Mouse (Mus musculus) forebrain, embryonic 15.5 days (tissue): ENCODE measurements around the gene Nsmce4a. TPM values are rescaled to one million over a fixed set of nuclear protein-coding genes. Genes with fewer than 3 reads are reported as not detected.
"Not testable (repeated sequence)": the region's sequence is repeated elsewhere in the genome, so short reads cannot be mapped to it uniquely, and the experiment has no call there.

Experiments
- ATAC-seq: fragments of 200-750 bp; cut with Nextera tagmentation; replicated peaks from 2 replicates; pipeline ENCODE4 v1.8.0; 2017; ENCODE audit warnings: mild to moderate bottlenecking, moderate TSS enrichment, moderate library complexity
- H3K27ac ChIP-seq: fragments of 300-500 bp; sonication (generic); replicated peaks from 2 replicates; pipeline ENCODE4 v1.5.1; 2015; ENCODE audit warnings: mild to moderate bottlenecking, inconsistent platforms
- H3K27me3 ChIP-seq: fragments of 300-500 bp; sonication (generic); 2 replicates; pipeline ENCODE4 v1.6.1; 2015; ENCODE audit warnings: inconsistent platforms
- H3K36me3 ChIP-seq: fragments of 300-500 bp; sonication (generic); 2 replicates; pipeline ENCODE4 v1.6.1; 2015; ENCODE audit warnings: mild to moderate bottlenecking, inconsistent platforms
- H3K4me1 ChIP-seq: fragments of 300-500 bp; sonication (generic); 2 replicates; pipeline ENCODE4 v1.6.1; 2015; ENCODE audit warnings: inconsistent platforms
- H3K4me2 ChIP-seq: fragments of 300-500 bp; sonication (generic); replicated peaks from 2 replicates; pipeline ENCODE4 v1.6.1; 2015; ENCODE audit warnings: mild to moderate bottlenecking, inconsistent platforms
- H3K4me3 ChIP-seq: fragments of 300-500 bp; sonication (generic); 2 replicates; pipeline ENCODE4 v1.5.1; 2015; ENCODE audit warnings: mild to moderate bottlenecking, inconsistent platforms
- H3K9ac ChIP-seq: fragments of 300-500 bp; sonication (generic); replicated peaks from 2 replicates; pipeline ENCODE4 v1.6.1; 2015; ENCODE audit warnings: mild to moderate bottlenecking, inconsistent platforms
- H3K9me3 ChIP-seq: fragments of 300-500 bp; sonication (generic); 2 replicates; pipeline ENCODE4 v1.6.1; 2016; ENCODE audit warnings: inconsistent platforms
- WGBS: fragments of 180-500 bp; shearing (Covaris S2); methylation state at CpG from one replicate; pipeline ENCODE4 v1.1.7; 2015; ENCODE audit warnings: mixed read lengths; 5-methylcytosine and 5-hydroxymethylcytosine counted together
- polyA plus RNA-seq: library from polyadenylated mRNA; unstranded; fragments of >200 nt; fragmentation: Nextera tagmentation; extraction: Ambion mirVana; gene quantifications from 2 replicates; pipeline ENCODE4 v1.2.1, GENCODE M21; 2015

The Nsmce4a gene
- polyA plus RNA-seq, 1 experiment from 2014 or later, result 108 TPM

- H3K27ac ChIP-seq, result peak overlapping the region; percentile 47
- 49% methylated on average over 6 of the region's 6 CpGs for WGBS
- no peak overlapping the region for H3K4me3 ChIP-seq
- H3K4me2 ChIP-seq, result no peak overlapping the region
- no peak overlapping the region for H3K9ac ChIP-seq
- H3K4me1 ChIP-seq, result peaks cover 21% of the 10 kb centered on the region
- no peaks in the 10 kb centered on the region for H3K27me3 ChIP-seq
- H3K9me3 ChIP-seq, result no peaks in the 10 kb centered on the region
- no peak for ATAC-seq
- no peaks in the 10 kb centered on the region for H3K36me3 ChIP-seq
Measured at GRCm38 (mm10) chr7:130597546-130597945, 24.6 kb upstream of the Nsmce4a start.

DNA sequence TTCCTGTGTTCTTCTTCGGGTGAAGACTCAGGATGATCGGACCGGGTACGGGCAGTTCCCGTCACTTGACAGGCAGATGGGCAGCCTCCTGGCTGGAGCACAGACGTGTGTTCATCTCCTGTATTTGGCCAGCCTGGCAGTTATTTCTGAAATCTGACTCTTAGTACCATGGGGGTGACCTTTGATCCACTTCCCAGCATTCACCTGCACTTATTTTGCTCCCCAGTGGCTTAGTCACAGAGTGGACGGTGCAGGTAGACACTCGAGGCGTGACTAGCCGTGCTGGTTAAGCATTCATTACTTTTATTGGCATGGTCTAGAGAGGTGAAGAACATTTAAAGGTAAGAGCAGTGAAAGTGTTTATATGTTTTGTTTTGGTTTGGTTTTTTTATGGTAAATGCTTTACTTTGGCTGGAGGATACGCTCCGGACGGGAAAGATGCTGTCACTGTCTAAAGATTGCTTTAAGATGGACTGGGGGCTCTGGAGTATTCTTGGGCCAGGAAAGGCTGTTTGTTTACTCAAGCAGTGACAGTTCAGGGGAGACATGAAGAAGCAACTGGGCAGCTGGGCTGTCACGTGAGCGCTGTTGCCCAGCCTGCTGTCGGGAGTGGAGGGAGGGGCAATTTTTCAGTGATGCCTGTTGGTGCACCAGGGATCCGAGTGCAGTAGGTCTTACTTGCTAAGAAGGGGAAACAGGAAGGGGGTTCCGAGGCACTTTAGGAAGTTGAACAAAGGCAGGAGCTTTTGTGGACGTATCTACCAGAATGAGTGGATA is 23.3 kb upstream of the Nsmce4a start:
- H3K4me2 ChIP-seq, H3K9me3 ChIP-seq, H3K36me3 ChIP-seq, ATAC-seq, H3K27ac ChIP-seq, H3K9ac ChIP-seq, H3K27me3 ChIP-seq, H3K4me3 ChIP-seq: not testable (repeated sequence)
- 58% methylated on average over 9 of the region's 19 CpGs for WGBS
- peaks cover 21% of the 10 kb centered on the region for H3K4me1 ChIP-seq

- not testable (repeated sequence) for H3K9ac ChIP-seq, H3K27me3 ChIP-seq, H3K4me2 ChIP-seq, H3K9me3 ChIP-seq, H3K4me3 ChIP-seq, H3K36me3 ChIP-seq
- ATAC-seq, result peak; percentile 86
- WGBS, result 21% methylated on average over 7 of the region's 11 CpGs
- peaks cover 31% of the 10 kb centered on the region for H3K4me1 ChIP-seq
- H3K27ac ChIP-seq, result peak overlapping the region; percentile 78
Measured at GRCm38 (mm10) chr7:130593375-130594239, 20.7 kb upstream of the Nsmce4a start.

DNA sequence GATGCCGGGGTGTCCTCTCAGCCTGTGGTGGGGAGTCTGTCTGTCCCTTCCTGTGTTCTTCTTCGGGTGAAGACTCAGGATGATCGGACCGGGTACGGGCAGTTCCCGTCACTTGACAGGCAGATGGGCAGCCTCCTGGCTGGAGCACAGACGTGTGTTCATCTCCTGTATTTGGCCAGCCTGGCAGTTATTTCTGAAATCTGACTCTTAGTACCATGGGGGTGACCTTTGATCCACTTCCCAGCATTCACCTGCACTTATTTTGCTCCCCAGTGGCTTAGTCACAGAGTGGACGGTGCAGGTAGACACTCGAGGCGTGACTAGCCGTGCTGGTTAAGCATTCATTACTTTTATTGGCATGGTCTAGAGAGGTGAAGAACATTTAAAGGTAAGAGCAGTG is 20.1 kb upstream of the Nsmce4a start:
- Histone ChIP-seq H3K4me1 (peaks cover 28% of the 10 kb centered on the region), H3K27ac (peak overlapping the region; percentile 78; the same call in 1 of the 2 replicates)
- not testable (repeated sequence) for H3K4me3 ChIP-seq, ATAC-seq, H3K27me3 ChIP-seq, H3K4me2 ChIP-seq, H3K36me3 ChIP-seq, H3K9me3 ChIP-seq, H3K9ac ChIP-seq
- no CpG with 5 or more reads among the region's 11 CpGs for WGBS

DNA sequence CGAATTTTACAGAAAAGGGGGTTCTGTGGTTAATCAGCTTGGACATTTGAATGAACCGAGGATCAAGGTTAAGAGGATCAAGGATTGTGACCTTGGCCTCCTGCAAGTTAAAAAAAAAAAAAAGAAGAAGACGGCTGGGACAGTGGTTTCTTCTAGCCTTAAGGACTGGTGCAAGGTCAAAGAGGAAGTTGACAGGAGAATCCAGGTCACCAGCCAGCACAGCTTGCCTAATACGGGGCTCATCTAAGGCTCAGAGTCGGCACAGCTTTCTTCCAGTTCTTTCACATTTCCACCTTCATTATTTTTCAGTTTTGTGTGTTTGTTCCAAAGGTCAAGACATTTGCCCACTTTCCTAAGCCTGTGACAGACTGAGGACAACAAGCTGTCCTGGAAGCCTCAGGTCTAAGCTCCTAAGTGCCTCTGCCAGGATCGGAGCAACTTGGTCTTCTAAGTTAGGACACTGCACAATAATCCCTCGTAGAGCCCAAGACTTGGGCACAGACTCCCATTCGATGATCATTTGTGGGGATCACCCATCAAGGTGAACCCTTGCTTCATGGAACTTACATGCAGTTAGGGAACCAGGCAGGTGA is 18.0 kb upstream of the Nsmce4a start:
- Histone ChIP-seq H3K27me3 (no peaks in the 10 kb centered on the region), H3K9ac (no peak overlapping the region), H3K36me3 (no peaks in the 10 kb centered on the region), H3K4me1 (peaks cover 12% of the 10 kb centered on the region), H3K27ac (no peak overlapping the region), H3K4me2 (no peak overlapping the region), H3K9me3 (no peaks in the 10 kb centered on the region), H3K4me3 (no peak overlapping the region)
- 75% methylated on average over 8 of the region's 8 CpGs for WGBS
- ATAC-seq, result no peak

DNA sequence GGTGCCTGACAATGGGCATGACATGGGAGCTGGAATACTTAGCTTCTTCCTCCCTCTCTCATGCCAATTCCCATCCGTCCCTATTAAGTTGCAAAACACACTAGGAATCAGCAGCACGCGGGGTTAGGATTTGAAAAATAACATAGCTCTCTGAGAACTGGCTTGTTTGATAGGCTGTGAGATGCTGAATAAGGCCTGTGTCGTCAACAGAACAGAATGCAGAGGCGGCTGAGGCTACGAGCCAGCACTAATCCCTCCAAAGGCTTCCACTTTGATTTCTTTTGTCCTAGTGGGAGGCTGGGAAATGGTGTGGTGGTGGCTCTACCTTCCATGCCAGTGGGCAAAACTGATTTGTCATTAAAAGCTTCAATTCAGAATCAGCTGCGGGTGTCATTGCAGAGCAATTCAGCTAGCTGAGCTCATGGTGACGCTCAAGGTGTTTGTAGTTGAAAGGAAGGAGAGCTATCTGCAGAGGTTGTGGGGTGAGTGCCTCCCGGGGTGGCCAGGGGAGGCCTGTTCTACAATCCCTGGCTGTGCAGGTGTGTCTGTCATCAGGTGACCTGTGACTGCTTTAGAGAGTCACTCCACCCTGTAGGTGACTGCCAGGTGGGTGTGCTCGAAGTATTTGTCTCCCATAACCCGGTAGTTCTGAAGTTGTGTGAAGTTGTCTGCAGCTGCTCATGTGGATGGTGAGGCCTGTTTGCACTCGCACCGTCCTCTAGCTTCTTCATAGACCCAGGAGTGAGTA is 17.3 kb upstream of the Nsmce4a start:
- no peak overlapping the region for H3K4me2 ChIP-seq
- no peaks in the 10 kb centered on the region for H3K36me3 ChIP-seq
- no peak overlapping the region for H3K27ac ChIP-seq
- H3K4me3 ChIP-seq, result no peak overlapping the region
- H3K9ac ChIP-seq, result no peak overlapping the region
- 29% methylated on average over 13 of the region's 13 CpGs for WGBS
- no peak for ATAC-seq
- no peaks in the 10 kb centered on the region for H3K9me3 ChIP-seq
- H3K27me3 ChIP-seq, result no peaks in the 10 kb centered on the region
- H3K4me1 ChIP-seq, result peaks cover 12% of the 10 kb centered on the region

GRCm38 (mm10) chr7:130586521-130587072 is 13.7 kb upstream of the Nsmce4a start:
- 95% methylated on average over 2 of the region's 2 CpGs for WGBS
- H3K9me3 ChIP-seq, result no peaks in the 10 kb centered on the region
- H3K4me1 ChIP-seq, result peaks cover 9% of the 10 kb centered on the region
- no peak overlapping the region for H3K4me2 ChIP-seq
- H3K36me3 ChIP-seq, result no peaks in the 10 kb centered on the region
- no peak overlapping the region for H3K27ac ChIP-seq
- H3K4me3 ChIP-seq, result no peak overlapping the region
- no peaks in the 10 kb centered on the region for H3K27me3 ChIP-seq
- H3K9ac ChIP-seq, result no peak overlapping the region
- no peak for ATAC-seq

DNA sequence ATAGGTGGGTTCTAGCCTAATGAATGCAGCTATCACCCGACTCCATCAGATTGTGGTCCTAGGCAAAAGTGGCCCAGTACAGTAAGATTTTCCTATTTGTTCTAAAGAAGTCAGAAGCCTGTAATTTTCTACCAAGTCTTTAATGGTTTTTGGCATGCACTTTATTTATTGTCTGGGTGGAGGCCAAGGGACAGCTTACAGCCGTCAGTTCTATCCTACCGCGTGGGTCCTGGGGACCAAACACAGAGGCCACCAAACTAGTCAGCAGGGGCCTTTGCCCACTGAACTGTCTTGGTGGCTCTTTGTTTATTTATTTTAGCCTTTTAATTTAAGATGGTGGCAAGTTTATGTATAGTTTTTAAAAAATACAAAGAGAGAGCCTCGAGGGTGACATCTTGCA is 5.7 kb upstream of the Nsmce4a start:
- Histone ChIP-seq H3K4me3 (no peak overlapping the region), H3K27ac (no peak overlapping the region), H3K9ac (no peak overlapping the region), H3K4me2 (no peak overlapping the region), H3K4me1 (peaks cover 26% of the 10 kb centered on the region), H3K9me3 (no peaks in the 10 kb centered on the region), H3K36me3 (no peaks in the 10 kb centered on the region), H3K27me3 (no peaks in the 10 kb centered on the region)
- WGBS, result 70% methylated on average over 5 of the region's 5 CpGs
- no peak for ATAC-seq

DNA sequence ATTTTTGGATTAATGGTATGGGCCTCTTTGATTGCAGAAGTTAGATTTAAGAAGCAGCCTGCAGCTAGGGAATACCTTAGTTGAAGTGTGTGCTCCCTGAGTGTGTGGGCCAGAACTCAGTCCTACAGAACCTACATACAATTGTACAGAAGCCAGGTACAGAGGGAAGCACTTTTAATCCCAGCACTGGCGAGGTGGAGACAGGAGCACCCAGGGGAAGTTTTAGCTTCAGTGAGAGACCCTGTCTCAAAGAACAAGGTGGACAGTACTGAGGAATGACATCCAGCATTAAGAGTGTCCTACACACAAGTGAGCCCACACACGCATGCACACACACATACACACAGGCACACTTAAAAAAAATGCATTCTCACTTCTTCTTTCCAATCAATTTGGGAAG is 5.1 kb upstream of the Nsmce4a start:
- H3K4me2 ChIP-seq, result no peak overlapping the region
- H3K4me3 ChIP-seq, result no peak overlapping the region
- H3K4me1 ChIP-seq, result peaks cover 26% of the 10 kb centered on the region
- no peaks in the 10 kb centered on the region for H3K36me3 ChIP-seq
- WGBS, result 94% methylated on average over 2 of the region's 2 CpGs
- no peaks in the 10 kb centered on the region for H3K27me3 ChIP-seq
- ATAC-seq, result no peak
- no peak overlapping the region for H3K27ac ChIP-seq
- H3K9ac ChIP-seq, result no peak overlapping the region
- H3K9me3 ChIP-seq, result no peaks in the 10 kb centered on the region

GRCm38 (mm10) chr7:130577388-130578003 is 4.6 kb upstream of the Nsmce4a start, which contains the start of gene Tacc2:
TSS of gene Tacc2 (plus strand) at chr7:130577438.
- H3K27ac ChIP-seq, result peak within 1 kb of the TSS; percentile 46
- H3K4me2 ChIP-seq, result peak within 1 kb of the TSS; percentile 25

GRCm38 (mm10) chr7:130576981-130577380 is 4.1 kb upstream of the Nsmce4a start:
- H3K4me2 ChIP-seq, result peak overlapping the region; percentile 25
- ATAC-seq, result no peak

More at GRCm38 (mm10) chr7:130577388-130578003, 4.6 kb upstream of the Nsmce4a start, which contains the start of gene Tacc2:
- H3K4me1 ChIP-seq, result peaks cover 26% of the 10 kb centered on the region
- ATAC-seq, result no peak
- no peaks in the 10 kb centered on the region for H3K36me3 ChIP-seq
- WGBS, result 49% methylated on average over 15 of the region's 15 CpGs
- H3K27me3 ChIP-seq, result no peaks in the 10 kb centered on the region
- no peak within 1 kb of the TSS for H3K9ac ChIP-seq
- H3K9me3 ChIP-seq, result no peaks in the 10 kb centered on the region
- H3K4me3 ChIP-seq, result no peak within 1 kb of the TSS

More at GRCm38 (mm10) chr7:130576981-130577380, 4.1 kb upstream of the Nsmce4a start:
- Histone ChIP-seq H3K4me1 (peaks cover 26% of the 10 kb centered on the region), H3K9ac (no peak overlapping the region), H3K27me3 (no peaks in the 10 kb centered on the region), H3K36me3 (no peaks in the 10 kb centered on the region), H3K9me3 (no peaks in the 10 kb centered on the region), H3K4me3 (no peak overlapping the region), H3K27ac (peak overlapping the region; percentile 46)
- 22% methylated on average over 10 of the region's 10 CpGs for WGBS
